Mouse (Mus musculus): ENCODE data around the gene Pbx3.

Gene Pbx3

DNA sequence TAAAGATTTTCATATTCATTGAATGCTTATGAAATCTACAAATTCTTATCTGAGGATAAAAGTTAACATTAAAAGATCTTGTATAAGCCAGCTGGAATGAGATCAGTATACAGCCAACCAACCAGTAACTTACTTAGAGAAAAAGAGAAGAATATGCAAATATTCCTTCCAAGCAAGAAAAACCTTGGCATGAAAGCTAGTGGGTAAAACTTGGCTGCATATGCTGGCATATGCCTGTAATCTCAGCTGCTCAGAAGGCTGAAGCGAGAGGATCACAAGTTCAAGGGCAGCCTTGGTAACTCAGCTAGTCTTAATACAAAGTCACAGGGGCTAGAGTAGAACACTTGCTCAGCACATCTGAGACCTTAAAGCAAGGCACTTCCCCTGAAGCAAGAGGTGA, 153.8 kb downstream of the Pbx3 start:
- DNase-seq = no peak

DNA sequence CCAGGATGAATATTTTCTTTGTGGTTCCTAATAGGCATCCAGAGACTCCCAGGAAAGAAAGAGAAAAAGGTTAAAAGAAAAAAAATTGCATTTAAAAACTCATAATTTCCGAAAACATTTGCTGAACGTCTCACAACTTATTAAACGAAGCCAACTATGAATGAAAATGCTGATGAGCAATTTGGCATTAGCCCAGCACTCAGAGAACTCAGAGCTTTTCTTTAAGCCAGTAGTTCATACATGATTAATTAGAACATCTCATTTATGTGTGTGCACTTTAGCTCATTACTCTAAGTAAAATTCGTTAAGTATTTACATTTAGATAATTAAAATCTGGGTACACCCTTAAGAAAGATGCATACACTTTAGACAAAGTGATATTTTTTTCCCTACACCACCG, 155.3 kb downstream of the Pbx3 start:
- DNase-seq = no peak

GRCm38 (mm10) chr2:34215496-34215895, 157.4 kb downstream of the Pbx3 start:
- no peak for DNase-seq

- no peak for DNase-seq
These were observed 160.5 kb downstream of the Pbx3 start for GRCm38 (mm10) chr2:34212418-34212817.

GRCm38 (mm10) chr2:34204797-34205196, 168.1 kb downstream of the Pbx3 start:
- DNase-seq = no peak

DNA sequence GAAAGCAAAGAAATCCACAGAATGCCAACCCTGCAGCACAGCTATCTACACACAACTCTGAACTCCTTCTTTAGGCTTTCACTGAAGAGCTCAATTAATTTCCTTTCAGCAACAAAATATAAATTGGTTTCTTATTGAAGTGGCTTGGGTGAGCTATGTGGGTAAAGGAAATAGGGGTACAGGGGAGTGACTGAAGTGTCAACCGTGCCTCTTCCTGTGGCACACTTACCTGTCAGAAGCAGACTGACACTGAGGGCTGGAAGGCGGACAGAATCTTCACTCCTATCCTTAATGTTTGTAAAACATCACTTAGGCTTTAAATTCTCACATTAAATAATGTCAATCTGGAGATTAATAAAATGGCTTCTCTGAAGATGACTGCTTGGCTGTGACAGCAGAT, 168.6 kb downstream of the Pbx3 start:
- no peak for DNase-seq

DNA sequence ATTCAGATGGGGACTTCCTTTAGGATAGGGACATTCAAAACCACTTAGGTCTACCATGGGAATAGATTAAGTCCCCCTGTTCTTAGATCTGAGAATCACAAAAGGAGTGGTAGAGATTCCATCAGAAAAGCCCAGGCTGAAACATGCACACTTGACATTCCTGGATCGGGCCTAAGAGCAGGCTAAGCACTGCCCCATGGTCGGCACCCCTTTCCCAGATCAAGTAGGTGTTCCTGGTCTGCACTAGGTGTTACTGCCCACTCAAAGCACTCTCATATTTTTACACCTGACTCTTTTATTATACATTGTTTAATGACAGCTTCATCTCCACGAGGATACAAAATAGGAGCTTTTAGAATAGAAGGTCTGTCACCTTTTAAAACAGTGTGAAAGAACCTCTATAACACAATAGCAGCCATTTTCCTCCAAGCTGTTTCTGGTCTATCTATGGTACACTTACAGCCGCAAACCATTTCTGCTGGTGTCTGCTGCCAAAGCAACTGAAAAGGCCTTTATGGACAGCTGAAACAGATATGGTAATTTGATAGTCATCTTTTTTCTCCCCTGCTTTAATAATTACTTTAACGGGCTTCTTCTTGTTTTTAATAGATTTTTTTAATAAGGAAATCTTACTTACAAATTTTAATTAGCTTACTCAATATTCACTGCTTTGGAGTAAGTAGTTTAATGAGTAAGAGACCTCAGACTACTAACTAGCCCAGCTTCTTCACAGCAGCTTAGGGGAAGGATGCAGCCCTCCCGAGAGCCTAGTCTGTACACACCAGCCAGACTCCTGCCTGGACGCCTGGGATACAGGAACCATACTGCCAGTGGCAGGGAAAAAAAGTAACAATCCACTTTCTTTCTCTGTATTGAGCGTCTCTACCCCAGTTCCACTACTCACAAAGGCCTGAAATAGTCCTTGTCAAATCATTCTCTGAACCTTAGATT, 178.8 kb downstream of the Pbx3 start:
- no peak for DNase-seq

DNA sequence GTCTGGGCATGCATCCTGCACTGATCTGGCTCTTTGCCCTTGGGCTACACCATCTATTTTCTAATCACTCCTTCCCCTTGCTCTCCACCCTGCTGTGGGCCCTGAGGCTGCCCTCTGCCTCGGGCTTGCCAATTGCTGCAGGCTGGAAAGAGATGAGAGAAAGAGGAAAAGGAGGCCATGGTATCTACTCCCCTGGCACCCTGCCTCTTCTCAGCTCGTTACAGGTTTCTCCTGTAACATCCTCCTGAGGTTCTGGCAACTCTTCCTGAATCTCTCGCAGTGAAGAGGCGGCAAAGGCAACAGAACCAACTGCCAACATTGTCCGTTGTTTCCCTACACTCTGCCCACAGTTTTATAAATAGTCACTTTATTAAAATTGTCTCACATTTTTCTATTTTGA, 179.7 kb downstream of the Pbx3 start:
- no peak for DNase-seq

DNA sequence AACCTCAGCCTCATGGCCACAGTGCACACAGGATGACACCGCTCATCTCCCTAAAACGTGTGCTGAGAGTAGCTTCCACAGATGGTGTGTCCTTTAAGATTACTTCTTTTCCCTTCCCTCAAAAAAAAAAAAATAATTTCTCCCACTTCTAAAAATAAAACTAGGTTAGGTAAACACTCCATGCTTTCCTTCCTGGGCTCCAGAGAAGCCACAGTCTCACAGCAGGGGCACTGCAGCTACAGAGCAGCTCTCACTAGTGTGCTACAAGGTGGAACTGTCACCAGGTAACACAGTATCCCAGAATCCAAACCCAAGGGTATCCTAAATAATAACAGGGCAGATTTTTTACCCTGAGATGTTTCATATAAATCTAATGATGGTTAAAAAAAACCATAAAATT, 185.6 kb downstream of the Pbx3 start:
- DNase-seq = no peak

GRCm38 (mm10) chr2:34181600-34181999, 191.3 kb downstream of the Pbx3 start:
- no peak for DNase-seq

DNA sequence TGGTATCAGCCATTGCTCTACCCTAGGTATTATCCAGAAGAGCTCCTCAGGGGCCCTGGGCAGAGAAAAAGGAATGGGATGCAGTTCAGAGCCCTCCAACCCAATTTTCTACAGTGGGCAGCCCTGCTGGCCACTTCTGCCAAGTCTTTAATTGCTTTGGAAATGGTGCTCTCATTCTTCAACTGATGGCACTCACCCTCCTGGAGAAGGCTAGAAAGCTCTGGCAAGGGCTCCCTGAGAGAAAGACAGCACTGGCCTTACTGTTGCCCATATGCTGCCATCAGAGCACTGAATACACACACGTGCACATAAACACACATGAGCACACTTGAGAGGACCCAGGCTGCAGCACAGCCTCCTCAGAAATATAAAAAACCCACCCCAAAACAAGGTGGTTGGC, 193.6 kb downstream of the Pbx3 start:
- no peak for DNase-seq

- DNase-seq = no peak
These were observed 194.3 kb downstream of the Pbx3 start for GRCm38 (mm10) chr2:34178653-34179052.

DNA sequence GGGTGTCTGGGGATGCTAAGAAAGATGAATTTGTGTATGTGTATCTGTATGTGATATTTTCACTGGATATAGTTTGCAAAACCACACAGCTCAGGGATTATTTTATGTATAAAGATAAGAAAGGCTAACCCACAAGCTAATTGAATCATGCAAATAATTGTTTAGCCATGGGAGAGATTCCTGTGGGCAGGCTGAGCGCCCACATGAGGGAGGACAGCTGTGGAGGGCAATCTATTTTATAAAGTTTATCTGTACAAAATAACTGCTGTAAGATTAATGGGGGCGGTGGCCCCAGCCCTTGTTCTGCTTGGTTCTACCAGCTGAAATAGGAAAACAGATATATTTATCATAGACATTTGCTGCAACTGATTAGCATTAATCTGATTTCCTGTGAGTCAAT, 202.5 kb downstream of the Pbx3 start:
- no peak for DNase-seq

DNA sequence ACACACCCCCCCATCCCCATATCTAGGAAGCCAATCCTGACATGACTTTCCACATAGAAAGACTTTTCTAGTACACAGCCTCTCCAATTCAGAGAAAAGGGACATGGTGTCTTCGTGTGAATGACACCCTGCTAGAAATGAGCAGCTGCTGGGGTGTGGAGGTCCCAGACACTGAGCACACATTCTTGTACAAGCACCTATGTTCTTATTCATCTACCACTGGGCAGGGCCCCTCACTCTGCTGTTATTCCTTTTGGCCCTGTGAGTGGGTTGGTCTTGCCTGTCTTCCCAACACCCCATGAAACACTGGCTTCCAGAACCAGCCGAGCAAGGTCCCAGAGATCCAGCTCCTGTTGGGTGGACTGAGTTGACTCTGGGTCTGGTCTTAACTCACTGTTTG, 203.3 kb downstream of the Pbx3 start:
- no peak for DNase-seq

GRCm38 (mm10) chr2:34168191-34168590, 204.8 kb downstream of the Pbx3 start:
- no peak for DNase-seq

- DNase-seq = no peak
These were observed 210.5 kb downstream of the Pbx3 start for GRCm38 (mm10) chr2:34162484-34162883.

GRCm38 (mm10) chr2:34157746-34158145, 215.2 kb downstream of the Pbx3 start:
- no peak for DNase-seq

DNA sequence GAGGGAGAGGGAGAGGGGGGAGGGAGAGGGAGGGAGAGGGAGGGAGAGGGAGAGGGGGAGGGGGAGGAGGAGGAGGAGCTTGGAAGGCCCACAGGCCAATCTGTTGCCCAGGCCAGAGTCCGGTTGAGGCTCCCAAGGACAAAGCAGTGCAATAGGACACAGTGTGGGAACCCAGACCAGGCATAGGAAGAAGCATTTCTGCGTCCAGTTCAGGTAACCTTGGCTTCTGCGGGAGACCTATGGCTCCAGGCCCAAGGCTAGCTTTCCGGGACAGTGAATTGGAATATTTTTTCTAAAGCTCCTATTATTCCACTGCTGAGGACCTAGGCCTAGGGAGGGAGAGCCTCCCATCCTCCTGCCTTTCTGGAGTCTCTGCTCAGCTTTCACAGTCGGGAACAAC, 218.1 kb downstream of the Pbx3 start:
- no peak for DNase-seq

- DNase-seq = no peak
These were observed 219.6 kb downstream of the Pbx3 start for GRCm38 (mm10) chr2:34153336-34153735.

GRCm38 (mm10) chr2:34150560-34150959, 222.4 kb downstream of the Pbx3 start:
- DNase-seq = no peak

DNA sequence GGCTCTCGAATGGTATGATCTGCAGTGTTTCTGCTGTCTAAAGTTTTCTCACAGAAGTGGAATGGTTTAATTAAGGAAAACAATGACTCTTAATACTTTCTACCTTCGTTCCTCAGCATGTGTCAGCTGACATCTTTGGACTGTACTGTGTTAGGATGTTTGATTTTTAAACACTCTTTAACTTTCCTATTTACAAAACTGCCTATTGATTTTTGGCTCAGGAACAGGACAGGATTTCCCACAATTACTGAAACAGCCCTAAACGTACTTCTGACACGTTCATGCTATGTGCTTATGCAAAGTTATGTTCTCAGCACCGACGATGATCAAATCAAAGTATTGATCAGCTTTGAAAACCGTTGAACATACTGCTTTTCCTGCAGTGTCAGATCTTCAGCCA, 224.7 kb downstream of the Pbx3 start:
- DNase-seq = no peak

GRCm38 (mm10) chr2:34147476-34147875, 225.5 kb downstream of the Pbx3 start:
- DNase-seq = no peak

- DNase-seq = no peak
These were observed 225.9 kb downstream of the Pbx3 start for GRCm38 (mm10) chr2:34147036-34147435.

DNA sequence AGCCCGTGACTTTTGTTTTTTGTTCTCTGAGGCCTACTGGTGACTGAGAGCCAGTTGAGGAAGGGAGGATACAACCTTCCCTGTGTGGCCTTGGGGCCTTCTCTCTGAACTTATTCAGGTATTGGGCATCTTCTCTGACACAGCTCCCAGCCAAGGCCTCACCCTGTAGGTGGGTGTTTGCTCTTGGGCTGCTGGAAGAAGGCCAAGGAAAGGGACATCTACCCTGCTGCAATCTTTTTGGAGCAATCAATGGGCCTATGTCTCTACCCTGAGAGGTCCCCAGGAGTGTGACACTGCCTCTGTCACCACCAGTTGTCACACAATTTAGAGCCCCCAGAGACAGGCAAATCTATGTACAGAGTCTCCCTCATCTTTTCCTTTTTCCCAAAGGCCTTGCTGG, 226.5 kb downstream of the Pbx3 start:
- no peak for DNase-seq
